Mouse (Mus musculus) stomach, postnatal 0 days (tissue): ENCODE measurements around the gene Nrp2. TPM values are rescaled to one million over a fixed set of nuclear protein-coding genes. Genes with fewer than 3 reads are reported as not detected.

Experiments used
- ATAC-seq: fragments of 200-750 bp; cut with Nextera tagmentation; 2 replicates; pipeline ENCODE4 v1.8.0; 2017; ENCODE audit not compliant: low FRiP score, low TSS enrichment
- DNase-seq: peaks from one replicate; pipeline ENCODE4 v3.0.0-alpha.2; 2016; ENCODE audit warnings: low spot score
- H3K27ac ChIP-seq: fragments of 300-500 bp; sonication (generic); replicated peaks from 2 replicates; pipeline ENCODE4 v1.5.1; 2014; ENCODE audit warnings: mild to moderate bottlenecking, control low read depth
- H3K27me3 ChIP-seq: fragments of 300-500 bp; sonication (generic); 2 replicates; pipeline ENCODE4 v1.6.1; 2014; ENCODE audit warnings: low read length; ENCODE audit not compliant: control insufficient read depth, insufficient read depth
- H3K36me3 ChIP-seq: fragments of 300-500 bp; sonication (generic); 2 replicates; pipeline ENCODE4 v1.6.1; 2014; ENCODE audit warnings: low read length, mixed read lengths; ENCODE audit not compliant: control insufficient read depth, insufficient read depth
- H3K4me1 ChIP-seq: fragments of 300-500 bp; sonication (generic); replicated peaks from 2 replicates; pipeline ENCODE4 v1.6.1; 2014; ENCODE audit warnings: antibody characterized with exemption; ENCODE audit not compliant: control insufficient read depth, insufficient read depth
- H3K4me2 ChIP-seq: fragments of 300-500 bp; sonication (generic); replicated peaks from 2 replicates; pipeline ENCODE4 v1.6.1; 2014; ENCODE audit warnings: low read depth, mild to moderate bottlenecking, control low read depth, moderate library complexity
- H3K4me3 ChIP-seq: fragments of 300-500 bp; sonication (generic); 2 replicates; pipeline ENCODE4 v1.5.1; 2014; ENCODE audit warnings: low read depth, low read length, control low read depth
- H3K9ac ChIP-seq: fragments of 300-500 bp; sonication (generic); 2 replicates; pipeline ENCODE4 v1.6.1; 2014; ENCODE audit warnings: mild to moderate bottlenecking, low read length, control low read depth, mixed read lengths
- H3K9me3 ChIP-seq: fragments of 300-500 bp; sonication (generic); 2 replicates; pipeline ENCODE4 v1.6.1; 2016; ENCODE audit warnings: low read length; ENCODE audit not compliant: control insufficient read depth
- CTCF ChIP-seq: IDR thresholded peaks from 2 replicates; pipeline ENCODE4 v1.5.1; 2016; ENCODE audit warnings: antibody characterized with exemption, low read depth, mild to moderate bottlenecking, moderate library complexity
- EP300 ChIP-seq: optimal IDR thresholded peaks from 2 replicates; pipeline ENCODE3; 2016; ENCODE audit warnings: antibody characterized with exemption
- WGBS: fragments of 180-500 bp; shearing (Covaris S2); extraction: QIAGEN DNeasy Blood & Tissue Kit; methylation state at CpG from one replicate; pipeline ENCODE4 v1.1.7; 2014; 5-methylcytosine and 5-hydroxymethylcytosine counted together
- polyA plus RNA-seq: library from polyadenylated mRNA; unstranded; fragments of >200 nt; fragmentation: Nextera tagmentation; extraction: Ambion mirVana; gene quantifications from 2 replicates; pipeline ENCODE4 v1.2.1, GENCODE M21; 2015

The Nrp2 gene
- polyA plus RNA-seq, 1 experiment from 2014 or later, result 10.2 TPM

DNA sequence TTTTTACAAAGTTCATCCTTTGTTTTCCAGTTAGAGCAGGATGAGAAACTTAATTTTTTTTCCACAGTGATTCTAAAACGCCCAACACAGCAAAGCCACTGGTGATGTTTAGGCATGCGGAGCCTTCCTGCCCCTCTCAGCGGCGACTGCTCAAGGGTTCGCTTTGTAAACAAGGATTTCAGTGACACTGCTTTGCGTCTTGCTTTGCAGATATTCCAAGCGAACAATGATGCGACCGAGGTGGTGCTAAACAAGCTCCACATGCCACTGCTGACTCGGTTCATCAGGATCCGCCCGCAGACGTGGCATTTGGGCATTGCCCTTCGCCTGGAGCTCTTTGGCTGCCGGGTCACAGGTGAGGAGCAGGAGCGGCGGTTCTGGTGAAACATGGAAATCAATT is 57.5 kb downstream of the Nrp2 start:
- TF ChIP-seq CTCF (no peak), EP300 (no peak)
- Histone ChIP-seq H3K36me3 (no peaks in the 10 kb centered on the region; the same call in none of the 2 replicates), H3K27me3 (no peaks in the 10 kb centered on the region), H3K27ac (no peak overlapping the region), H3K4me3 (no peak overlapping the region), H3K4me2 (no peak overlapping the region), H3K9me3 (no peaks in the 10 kb centered on the region), H3K9ac (no peak overlapping the region), H3K4me1 (no peaks in the 10 kb centered on the region)
- DNase-seq (no peak), ATAC-seq (no peak)
- 65% methylated on average over 17 of the region's 17 CpGs for WGBS

DNA sequence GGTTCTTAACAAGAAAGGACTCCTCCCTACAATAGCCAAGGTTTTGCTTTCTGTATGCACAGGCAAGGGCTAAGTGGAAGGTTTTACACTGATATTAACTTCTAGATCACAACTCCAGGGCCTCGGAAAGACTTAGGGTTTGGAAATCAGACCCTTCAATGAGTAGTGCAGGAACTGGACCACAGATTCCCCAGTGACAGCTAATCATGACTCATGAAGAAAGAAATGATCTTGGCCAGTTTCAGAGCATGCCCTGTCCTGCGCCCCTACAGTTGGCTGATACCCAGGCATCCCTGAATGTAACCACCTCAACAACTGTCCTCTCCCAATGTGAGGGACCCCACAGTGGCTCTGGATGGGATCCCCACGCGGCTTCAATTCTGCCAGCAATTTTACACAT is 60.7 kb downstream of the Nrp2 start:
- no peaks in the 10 kb centered on the region for H3K4me1 ChIP-seq
- DNase-seq (no peak), ATAC-seq (no peak)
- no peaks in the 10 kb centered on the region; the same call in none of the 2 replicates for H3K36me3 ChIP-seq
- no peak overlapping the region for H3K27ac ChIP-seq
- H3K9me3 ChIP-seq, result no peaks in the 10 kb centered on the region
- 86% methylated on average over 4 of the region's 4 CpGs for WGBS
- H3K27me3 ChIP-seq, result no peaks in the 10 kb centered on the region
- no peak overlapping the region for H3K9ac ChIP-seq
- no peak overlapping the region for H3K4me2 ChIP-seq
- TF ChIP-seq CTCF (no peak), EP300 (no peak)
- H3K4me3 ChIP-seq, result no peak overlapping the region

DNA sequence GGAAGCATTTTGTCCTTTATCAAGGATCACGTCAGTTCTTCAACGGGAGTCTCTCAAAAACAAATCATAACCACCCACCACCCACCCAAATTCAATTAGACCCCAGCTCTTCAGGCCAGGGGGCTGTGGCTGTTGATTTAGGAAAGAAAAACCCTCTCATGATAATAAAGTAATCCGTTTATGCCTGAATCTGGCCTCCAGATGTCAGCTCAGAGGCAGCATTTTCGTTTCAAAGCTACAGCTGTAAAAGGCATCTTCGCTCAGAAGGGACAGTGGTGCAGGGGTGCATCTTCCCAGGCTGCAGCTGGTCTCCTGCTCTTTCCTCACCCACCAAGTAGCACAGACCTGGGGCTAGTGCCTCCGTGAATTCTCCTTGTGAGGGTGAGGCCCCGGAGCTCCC is 62.1 kb downstream of the Nrp2 start:
- TF ChIP-seq CTCF, result peak; percentile 7; the same call in 1 of the 2 replicates
- TF ChIP-seq EP300, result no peak
- DNase-seq, result no peak
- 59% methylated on average over 7 of the region's 7 CpGs for WGBS
- Histone ChIP-seq H3K27ac (no peak overlapping the region), H3K9ac (no peak overlapping the region), H3K4me2 (no peak overlapping the region), H3K36me3 (no peaks in the 10 kb centered on the region; the same call in none of the 2 replicates), H3K4me3 (no peak overlapping the region), H3K27me3 (no peaks in the 10 kb centered on the region), H3K4me1 (no peaks in the 10 kb centered on the region), H3K9me3 (no peaks in the 10 kb centered on the region)
- ATAC-seq, result no peak

DNA sequence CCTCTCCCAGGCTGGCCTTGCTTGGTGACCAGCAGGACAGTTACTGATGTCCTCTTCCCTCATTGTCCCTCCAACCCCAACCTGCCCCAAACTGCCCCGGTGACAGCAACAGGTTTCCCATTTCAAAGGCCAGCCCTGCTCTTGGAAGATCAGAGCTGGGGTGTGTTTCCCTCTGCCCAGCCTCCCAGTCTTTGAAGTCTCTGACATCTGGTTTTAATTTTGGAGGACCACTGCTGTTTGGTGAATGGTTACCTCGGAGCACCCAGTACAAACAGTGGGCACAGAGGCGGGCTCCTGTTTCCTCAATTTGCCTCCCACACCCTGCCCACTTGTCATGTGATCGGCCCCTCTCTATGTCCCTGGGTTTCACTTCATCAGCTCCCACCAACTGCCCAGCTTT is 63.7 kb downstream of the Nrp2 start:
- H3K4me3 ChIP-seq, result no peak overlapping the region
- no peak for DNase-seq

DNA sequence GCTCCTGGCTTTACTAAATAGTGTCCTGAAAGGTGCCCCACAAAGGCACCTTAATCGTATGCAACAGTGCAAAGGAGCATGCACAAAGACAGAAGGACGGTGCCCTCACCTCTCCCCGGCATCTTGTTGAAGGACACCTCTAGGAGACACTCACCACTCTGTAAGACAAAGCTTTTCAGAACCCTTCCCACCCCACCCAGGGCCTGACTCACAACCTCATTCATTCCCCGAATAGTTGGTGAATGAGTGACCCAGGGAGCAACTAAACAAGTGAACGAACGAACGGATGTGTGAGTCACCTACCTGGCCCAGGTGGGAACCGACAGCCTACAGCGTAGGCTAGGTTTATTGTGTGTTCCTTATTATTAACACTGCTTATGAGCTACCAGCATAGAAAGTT is 64.5 kb downstream of the Nrp2 start:
- H3K27ac ChIP-seq, result 0 out of 2 replicates have a peak overlapping the region, but pooled peaks have one; percentile 58
- 55% methylated on average over 9 of the region's 9 CpGs for WGBS
- ATAC-seq, result peak; percentile 90

More for the DNA sequence above, 63.7 kb downstream of the Nrp2 start:
- WGBS, result 34% methylated on average over 4 of the region's 4 CpGs
- Histone ChIP-seq H3K27me3 (no peaks in the 10 kb centered on the region), H3K36me3 (no peaks in the 10 kb centered on the region; the same call in none of the 2 replicates), H3K4me2 (no peak overlapping the region), H3K4me1 (0 out of 2 replicates have a peak, but pooled peaks cover 4% of the 10 kb centered on the region), H3K27ac (no peak overlapping the region), H3K9ac (no peak overlapping the region), H3K9me3 (no peaks in the 10 kb centered on the region)
- ATAC-seq, result no peak
- TF ChIP-seq EP300, result no peak
- no peak for TF ChIP-seq CTCF

DNA sequence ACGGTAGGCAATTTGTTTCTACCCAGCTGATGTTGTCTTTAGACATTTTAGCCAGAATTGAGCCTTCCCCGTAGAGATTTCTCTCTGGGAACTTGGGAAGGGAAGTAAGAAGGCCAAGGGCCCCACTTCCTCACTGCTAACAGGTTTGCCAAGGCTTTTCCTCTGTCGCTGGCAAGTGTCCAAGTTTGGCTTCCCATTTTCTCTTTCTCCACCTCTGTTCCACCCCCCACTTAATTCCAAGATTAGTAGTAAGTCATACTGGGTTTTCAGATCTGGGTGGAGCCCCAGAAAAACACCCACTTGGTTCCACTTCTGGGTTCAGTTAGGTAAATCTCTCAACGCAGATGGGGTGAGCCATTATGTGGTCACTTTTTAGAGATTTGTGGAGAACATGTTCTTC is 67.5 kb downstream of the Nrp2 start:
- Histone ChIP-seq H3K4me1 (0 out of 2 replicates have a peak, but pooled peaks cover 4% of the 10 kb centered on the region), H3K4me2 (no peak overlapping the region), H3K27me3 (no peaks in the 10 kb centered on the region), H3K36me3 (no peaks in the 10 kb centered on the region), H3K27ac (peak overlapping the region; percentile 5; the same call in 1 of the 2 replicates), H3K9ac (no peak overlapping the region), H3K9me3 (no peaks in the 10 kb centered on the region), H3K4me3 (no peak overlapping the region)
- 64% methylated on average over 4 of the region's 4 CpGs for WGBS
- TF ChIP-seq EP300 (no peak), CTCF (no peak)
- DNase-seq, result no peak
- no peak for ATAC-seq

More for the DNA sequence above, 64.5 kb downstream of the Nrp2 start:
- Histone ChIP-seq H3K4me3 (no peak overlapping the region), H3K27me3 (no peaks in the 10 kb centered on the region), H3K4me2 (no peak overlapping the region), H3K9ac (no peak overlapping the region), H3K4me1 (0 out of 2 replicates have a peak, but pooled peaks cover 4% of the 10 kb centered on the region), H3K9me3 (no peaks in the 10 kb centered on the region), H3K36me3 (no peaks in the 10 kb centered on the region; the same call in 1 of the 2 replicates)
- no peak for TF ChIP-seq CTCF
- TF ChIP-seq EP300, result no peak
- DNase-seq, result peak; percentile 68
